ENCODE assay signal across 13 mouse cellular contexts in the genomic region with DNA sequence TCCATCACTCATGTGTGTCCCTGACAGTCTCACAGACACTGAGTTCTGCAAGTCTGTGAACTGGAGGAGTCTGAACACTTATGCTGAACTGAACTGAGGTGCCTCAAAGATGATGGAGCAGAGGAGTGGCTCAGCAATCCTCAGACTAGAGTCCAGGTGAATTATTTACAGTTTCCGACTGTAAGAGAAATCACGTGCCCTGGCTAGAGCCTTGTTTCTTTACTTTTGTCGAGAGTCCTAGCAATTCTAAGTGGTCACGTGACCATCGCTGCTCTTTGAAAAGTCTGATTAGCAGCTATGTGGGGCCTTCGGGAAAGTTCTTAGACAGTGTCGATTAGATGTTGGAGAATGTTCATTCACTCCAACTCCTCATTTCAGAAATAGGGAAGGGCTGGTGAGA. TPM values are rescaled to one million over a fixed set of nuclear protein-coding genes. Genes with fewer than 3 reads are reported as not detected.
A peak's percentile ranks its signal among the peaks of the same experiment; 100 is the strongest.
DNase-seq lines count a peak whose midpoint lies in the region; ATAC-seq and TF ChIP-seq lines count a peak whose summit lies in the region.
"Had no signal": no experiment of that assay in that cellular context is flagged by ENCODE, and none has a peak within 500 bp of the region (broad histone marks: within the 10 kb centered on the region; RNA-seq: fewer than 3 reads in every experiment).

No protein-coding gene starts in this region.

- peak overlapping the region; percentile 44; the same call in 1 of the 2 replicates for H3K4me2 ChIP-seq in intestine, embryonic 16.5 days (ENCODE audit: low read depth, low read length)
- H3K4me2 ChIP-seq in forebrain, embryonic 14.5 days (ENCODE audit: low read length), result no peak overlapping the region
- H3K4me2 ChIP-seq: forebrain, embryonic 12.5 days; heart, embryonic 13.5 days; limb, embryonic 15.5 days had no signal

- H3K27me3 ChIP-seq in MEL (ENCODE audit: control insufficient read depth in 1 of 2, insufficient read depth in 2 of 2, low read length in 2 of 2), result peaks cover 7 to 12% of the 10 kb centered on the region in 2 experiments; a peak in 3 of 4 replicates
- no peaks in the 10 kb centered on the region for H3K27me3 ChIP-seq in intestine, embryonic 16.5 days (replicated peaks; ENCODE audit: control insufficient read depth, insufficient read depth, low read length)
- no peaks in the 10 kb centered on the region for H3K27me3 ChIP-seq in limb, embryonic 10.5 days (ENCODE audit: low read depth, poor library complexity, severe bottlenecking)
- H3K27me3 ChIP-seq in forebrain, embryonic 14.5 days (replicated peaks; ENCODE audit: control insufficient read depth, insufficient read depth, low read length), result no peaks in the 10 kb centered on the region
- H3K27me3 ChIP-seq: forebrain, embryonic 12.5 days; heart, embryonic 13.5 days; limb, embryonic 15.5 days had no signal

- DNase-seq in MEL (ENCODE audit: low read depth, low spot score), result no peak
- no peak for DNase-seq in limb, embryonic 10.5 days (ENCODE audit: low spot score)
- peak; percentile 89 for DNase-seq in lung, postnatal 25 days (ENCODE audit: low spot score)
- no peak for DNase-seq in layer of hippocampus, postnatal 14 days (ENCODE audit: low spot score in 2 of 2)
- no peak for DNase-seq in adrenal gland, adult 2 months
- DNase-seq in gastrocnemius, adult 8-10 months (ENCODE audit: low spot score in 2 of 2), result no peak
- no peak for DNase-seq in forebrain, embryonic 14.5 days (ENCODE audit: low spot score)

- H3K9ac ChIP-seq in MEL (ENCODE audit: control insufficient read depth, low read depth, low read length, poor library complexity, severe bottlenecking), result no peak overlapping the region
- H3K9ac ChIP-seq in intestine, embryonic 16.5 days (ENCODE audit: low read depth, low read length), result peak overlapping the region; percentile 37; the same call in 1 of the 2 replicates
- no peak overlapping the region for H3K9ac ChIP-seq in forebrain, embryonic 14.5 days (ENCODE audit: low read length)
- H3K9ac ChIP-seq: forebrain, embryonic 12.5 days; heart, embryonic 13.5 days; limb, embryonic 15.5 days had no signal

- no peak overlapping the region for H3K4me3 ChIP-seq in MEL (ENCODE audit: control insufficient read depth in 1 of 2, insufficient read depth in 1 of 2, low read depth in 2 of 2, low read length in 2 of 2)
- peak overlapping the region; percentile 11; the same call in 1 of the 2 replicates for H3K4me3 ChIP-seq in intestine, embryonic 16.5 days (ENCODE audit: low read length)
- no peak overlapping the region for H3K4me3 ChIP-seq in limb, embryonic 10.5 days
- no peak overlapping the region for H3K4me3 ChIP-seq in forebrain, embryonic 14.5 days (ENCODE audit: low read depth, low read length)
- H3K4me3 ChIP-seq: forebrain, embryonic 12.5 days; heart, embryonic 13.5 days; layer of hippocampus, adult 2 months; limb, embryonic 15.5 days had no signal

- TF ChIP-seq EP300 in MEL (IDR thresholded peaks at IDR 0.05; ENCODE audit: low read depth in 1 of 2, low read length in 2 of 2), result no peak

- TF ChIP-seq POLR2A in MEL (IDR thresholded peaks at IDR 0.05; ENCODE audit: control insufficient read depth in 1 of 2, insufficient read depth in 1 of 2, low read depth in 1 of 2, low read length in 2 of 2, poor library complexity in 1 of 2), result no peak

- peak; percentile 70 for ATAC-seq in intestine, embryonic 16.5 days
- no peak for ATAC-seq in forebrain, embryonic 14.5 days

- H3K79me2 ChIP-seq in MEL (ENCODE audit: control insufficient read depth, insufficient read depth, low read length, poor library complexity), result peaks cover 19% of the 10 kb centered on the region

- no peak overlapping the region for H3K27ac ChIP-seq in MEL (ENCODE audit: control insufficient read depth, low read depth, low read length)
- H3K27ac ChIP-seq in intestine, embryonic 16.5 days (ENCODE audit: low read length), result peak overlapping the region; percentile 88
- peak overlapping the region; percentile 79 for H3K27ac ChIP-seq in limb, embryonic 10.5 days
- no peak overlapping the region for H3K27ac ChIP-seq in forebrain, embryonic 14.5 days (ENCODE audit: low read depth, low read length)
- H3K27ac ChIP-seq: forebrain, embryonic 12.5 days; heart, embryonic 13.5 days; layer of hippocampus, adult 2 months; limb, embryonic 15.5 days had no signal

- TF ChIP-seq RAD21 in MEL (IDR thresholded peaks at IDR 0.05; ENCODE audit: low read depth, low read length), result no peak

- no peak for TF ChIP-seq CTCF in MEL (IDR thresholded peaks at IDR 0.05 in 2 of 3, conservative IDR thresholded peaks at IDR 0.05 in 1 of 3; ENCODE audit: control insufficient read depth in 1 of 3, insufficient read depth in 1 of 3, low read depth in 2 of 3, low read length in 3 of 3, poor library complexity in 1 of 3, severe bottlenecking in 1 of 3)

- peaks cover 3 to 8% of the 10 kb centered on the region in 2 experiments; a peak in 2 of 4 replicates for H3K4me1 ChIP-seq in MEL (ENCODE audit: control insufficient read depth in 1 of 2, insufficient read depth in 2 of 2, low read length in 2 of 2)
- H3K4me1 ChIP-seq in intestine, embryonic 16.5 days (ENCODE audit: control insufficient read depth, insufficient read depth, low read length), result peaks cover 35% of the 10 kb centered on the region
- peaks cover 29% of the 10 kb centered on the region for H3K4me1 ChIP-seq in limb, embryonic 10.5 days
- peaks cover 10% of the 10 kb centered on the region for H3K4me1 ChIP-seq in forebrain, embryonic 14.5 days (ENCODE audit: control insufficient read depth, insufficient read depth, low read length)

- 33% methylated on average over 7 of the region's 7 CpGs for WGBS in intestine, embryonic 16.5 days
- WGBS in limb, embryonic 10.5 days, result 80% methylated on average over 7 of the region's 7 CpGs
- 60% methylated on average over 7 of the region's 7 CpGs for WGBS in forebrain, embryonic 14.5 days

- peaks cover 0 to 9% of the 10 kb centered on the region in 2 experiments; a peak in 2 of 4 replicates for H3K36me3 ChIP-seq in MEL (ENCODE audit: control insufficient read depth in 1 of 2, insufficient read depth in 2 of 2, low read length in 2 of 2)
- no peaks in the 10 kb centered on the region for H3K36me3 ChIP-seq in intestine, embryonic 16.5 days (ENCODE audit: control insufficient read depth, insufficient read depth, low read length)
- H3K36me3 ChIP-seq in limb, embryonic 10.5 days, result peaks cover under 1% of the 10 kb centered on the region; the same call in 1 of the 2 replicates
- H3K36me3 ChIP-seq in forebrain, embryonic 14.5 days (ENCODE audit: control insufficient read depth, insufficient read depth, low read length), result no peaks in the 10 kb centered on the region
- H3K36me3 ChIP-seq: forebrain, embryonic 12.5 days; limb, embryonic 15.5 days had no signal

- H3K9me3 ChIP-seq in MEL (replicated peaks; ENCODE audit: insufficient read depth, low read length), result no peaks in the 10 kb centered on the region
- H3K9me3 ChIP-seq in intestine, embryonic 16.5 days (ENCODE audit: control insufficient read depth, low read length), result no peaks in the 10 kb centered on the region
- H3K9me3 ChIP-seq in limb, embryonic 10.5 days (replicated peaks), result no peaks in the 10 kb centered on the region
- no peaks in the 10 kb centered on the region for H3K9me3 ChIP-seq in forebrain, embryonic 14.5 days (replicated peaks; ENCODE audit: control insufficient read depth, low read length)
- H3K9me3 ChIP-seq: forebrain, embryonic 12.5 days; heart, embryonic 13.5 days; limb, embryonic 15.5 days had no signal

RNA-seq across cellular contexts. Expression of a gene that starts 1.2 kb away (rescaled TPM):
- 94.3 and 96.5 TPM in 2 replicates for total RNA-seq in MEL (2012; rRNA removed)
- 10 to 100 TPM in 1 of 2 experiments, not detected in 1; 85.8 TPM for polyA plus RNA-seq in MEL (2012; ENCODE audit: insufficient read depth in 1 of 2, insufficient read length in 2 of 2, low read depth in 1 of 2, low replicate concordance in 2 of 2, missing spikeins in 1 of 2)
- polyA plus RNA-seq in intestine, embryonic 16.5 days (2015; fragmentation: Nextera tagmentation; extraction: Ambion mirVana), result 54.0 and 56.4 TPM in 2 replicates
- 54.4 and 54.5 TPM in 2 replicates for polyA plus RNA-seq in limb, embryonic 10.5 days (2016; fragmentation: Nextera tagmentation; extraction: Ambion mirVana)
- total RNA-seq in layer of hippocampus, postnatal 14 days (2021), result 10 to 100 TPM; 39.1 to 44.7 TPM
- 10 to 100 TPM; 24.5 to 34.0 TPM for total RNA-seq in adrenal gland, adult 2 months (2021)
- 299 and 335 TPM in 2 replicates for polyA plus RNA-seq in adrenal gland, adult 2 months (2012; rRNA removed)
- 10 to 100 TPM; 25.3 to 27.8 (median 26.6) TPM for total RNA-seq in gastrocnemius, adult 8-10 months (2022)
- polyA plus RNA-seq in forebrain, embryonic 14.5 days (2014; fragmentation: Nextera tagmentation; extraction: Ambion mirVana), result 76.3 and 86.6 TPM in 2 replicates

RNA-seq across cellular contexts. Expression of a gene that starts 2.8 kb away (rescaled TPM):
- 1.0 TPM in 1 of 2 replicates, not detected in the other for total RNA-seq in MEL (2012; rRNA removed)
- polyA plus RNA-seq in MEL (2012; ENCODE audit: insufficient read depth in 1 of 2, insufficient read length in 2 of 2, low read depth in 1 of 2, low replicate concordance in 2 of 2, missing spikeins in 1 of 2), result 10 to 100 TPM in 1 of 2 experiments, not detected in 1; 19.2 TPM
- polyA plus RNA-seq in intestine, embryonic 16.5 days (2015; fragmentation: Nextera tagmentation; extraction: Ambion mirVana), result 9.8 and 11.9 TPM in 2 replicates
- 2.2 and 3.2 TPM in 2 replicates for polyA plus RNA-seq in limb, embryonic 10.5 days (2016; fragmentation: Nextera tagmentation; extraction: Ambion mirVana)
- 10 to 100 TPM; 12.7 to 18.8 TPM for total RNA-seq in layer of hippocampus, postnatal 14 days (2021)
- total RNA-seq in adrenal gland, adult 2 months (2021), result 1 to 10 TPM; 3.9 to 9.6 TPM
- polyA plus RNA-seq in adrenal gland, adult 2 months (2012; rRNA removed), result 9.6 and 18.9 TPM in 2 replicates
- 10 to 100 TPM in 2 of 4 experiments, 1 to 10 TPM in 1, not detected in 1; 3.8 to 12.1 (median 11.8) TPM for total RNA-seq in gastrocnemius, adult 8-10 months (2022)
- 6.2 and 8.9 TPM in 2 replicates for polyA plus RNA-seq in forebrain, embryonic 14.5 days (2014; fragmentation: Nextera tagmentation; extraction: Ambion mirVana)

RNA-seq across cellular contexts. Expression of a gene that starts 14.3 kb away (rescaled TPM):
- not detected in 2 replicates for total RNA-seq in MEL (2012; rRNA removed)
- polyA plus RNA-seq in MEL (2012; ENCODE audit: insufficient read depth in 1 of 2, insufficient read length in 2 of 2, low read depth in 1 of 2, low replicate concordance in 2 of 2, missing spikeins in 1 of 2), result not detected
- polyA plus RNA-seq in intestine, embryonic 16.5 days (2015; fragmentation: Nextera tagmentation; extraction: Ambion mirVana), result 130 and 138 TPM in 2 replicates
- 22.1 and 24.2 TPM in 2 replicates for polyA plus RNA-seq in limb, embryonic 10.5 days (2016; fragmentation: Nextera tagmentation; extraction: Ambion mirVana)
- 100 to 1,000 TPM; 117 to 137 TPM for total RNA-seq in layer of hippocampus, postnatal 14 days (2021)
- 100 to 1,000 TPM; 123 to 151 TPM for total RNA-seq in adrenal gland, adult 2 months (2021)
- 23.3 and 23.5 TPM in 2 replicates for polyA plus RNA-seq in adrenal gland, adult 2 months (2012; rRNA removed)
- 10 to 100 TPM; 23.9 to 58.8 (median 34.1) TPM for total RNA-seq in gastrocnemius, adult 8-10 months (2022)
- 3.9 and 4.2 TPM in 2 replicates for polyA plus RNA-seq in forebrain, embryonic 14.5 days (2014; fragmentation: Nextera tagmentation; extraction: Ambion mirVana)

RNA-seq across cellular contexts. Expression of a gene that starts 15.6 kb away (rescaled TPM):
- total RNA-seq in MEL (2012; rRNA removed), result not detected in 2 replicates
- polyA plus RNA-seq in MEL (2012; ENCODE audit: insufficient read depth in 1 of 2, insufficient read length in 2 of 2, low read depth in 1 of 2, low replicate concordance in 2 of 2, missing spikeins in 1 of 2), result under 1 TPM in 1 of 2 experiments, not detected in 1; 0.13 TPM
- polyA plus RNA-seq in intestine, embryonic 16.5 days (2015; fragmentation: Nextera tagmentation; extraction: Ambion mirVana), result not detected in 2 replicates
- polyA plus RNA-seq in limb, embryonic 10.5 days (2016; fragmentation: Nextera tagmentation; extraction: Ambion mirVana), result not detected in 2 replicates
- total RNA-seq in layer of hippocampus, postnatal 14 days (2021), result not detected
- total RNA-seq in adrenal gland, adult 2 months (2021), result not detected
- polyA plus RNA-seq in adrenal gland, adult 2 months (2012; rRNA removed), result not detected in 2 replicates
- not detected for total RNA-seq in gastrocnemius, adult 8-10 months (2022)
- polyA plus RNA-seq in forebrain, embryonic 14.5 days (2014; fragmentation: Nextera tagmentation; extraction: Ambion mirVana), result not detected in 2 replicates
- total RNA-seq: common myeloid progenitor, adult 5-6 weeks; layer of hippocampus, adult 2 months had no signal
- polyA plus RNA-seq: forebrain, embryonic 12.5 days; heart, embryonic 13.5 days; limb, embryonic 15.5 days had no signal

RNA-seq across cellular contexts. Expression of a gene that starts 28.0 kb away (rescaled TPM):
- 11.9 and 13.1 TPM in 2 replicates for total RNA-seq in MEL (2012; rRNA removed)
- 1 to 10 TPM in 1 of 2 experiments, not detected in 1; 6.9 TPM for polyA plus RNA-seq in MEL (2012; ENCODE audit: insufficient read depth in 1 of 2, insufficient read length in 2 of 2, low read depth in 1 of 2, low replicate concordance in 2 of 2, missing spikeins in 1 of 2)
- 16.0 and 16.4 TPM in 2 replicates for polyA plus RNA-seq in intestine, embryonic 16.5 days (2015; fragmentation: Nextera tagmentation; extraction: Ambion mirVana)
- 0.70 and 2.1 TPM in 2 replicates for polyA plus RNA-seq in limb, embryonic 10.5 days (2016; fragmentation: Nextera tagmentation; extraction: Ambion mirVana)
- total RNA-seq in layer of hippocampus, postnatal 14 days (2021), result 10 to 100 TPM; 87.6 to 88.0 TPM
- 1 to 10 TPM; 5.5 to 7.0 TPM for total RNA-seq in adrenal gland, adult 2 months (2021)
- 20.8 and 30.7 TPM in 2 replicates for polyA plus RNA-seq in adrenal gland, adult 2 months (2012; rRNA removed)
- total RNA-seq in gastrocnemius, adult 8-10 months (2022), result 10 to 100 TPM; 14.8 to 32.8 (median 22.6) TPM
- 3.5 and 4.9 TPM in 2 replicates for polyA plus RNA-seq in forebrain, embryonic 14.5 days (2014; fragmentation: Nextera tagmentation; extraction: Ambion mirVana)

Comparison
In these comparisons a context has a peak if more than half of its experiments do, and no peak if none do; other contexts are left out.
1. H3K27ac ChIP-seq: peak in intestine, embryonic 16.5 days (single experiment) and limb, embryonic 10.5 days (single experiment); none in MEL (single experiment) and forebrain, embryonic 14.5 days (single experiment).